Mouse (Mus musculus) heart, embryonic 14.5 days (tissue): ENCODE measurements around the gene Ccl3. TPM values are rescaled to one million over a fixed set of nuclear protein-coding genes. Genes with fewer than 3 reads are reported as not detected.

ENCODE experiments used
- ATAC-seq: fragments of 200-750 bp; cut with Nextera tagmentation; 2 replicates; pipeline ENCODE4 v1.8.0; 2017; ENCODE audit warnings: low read depth, moderate TSS enrichment; ENCODE audit not compliant: insufficient number of reproducible peaks, insufficient read depth, low FRiP score
- H3K27ac ChIP-seq, 2 experiments: fragments of 200-500 bp in 1 of 2; fragments of 300-500 bp in 1 of 2; sonication (generic) in 1 of 2; replicated peaks in 1 of 2; 2 replicates each; pipeline ENCODE4 v1.5.1; 2012 to 2014; ENCODE audit warnings: low read depth in 2 of 2, low read length in 2 of 2, control low read depth in 1 of 2, mild to moderate bottlenecking in 1 of 2, mixed read lengths in 1 of 2; ENCODE audit not compliant: control insufficient read depth in 1 of 2, insufficient read depth in 1 of 2
- H3K27me3 ChIP-seq: fragments of 300-500 bp; sonication (generic); 2 replicates; pipeline ENCODE4 v1.6.1; 2014; ENCODE audit warnings: mild to moderate bottlenecking, low read length, control low read depth; ENCODE audit not compliant: control insufficient read depth, insufficient read depth
- H3K36me3 ChIP-seq: fragments of 300-500 bp; sonication (generic); 2 replicates; pipeline ENCODE4 v1.6.1; 2014; ENCODE audit warnings: mild to moderate bottlenecking, control low read depth, low read length, mixed read lengths; ENCODE audit not compliant: control insufficient read depth, insufficient read depth
- H3K4me1 ChIP-seq, 2 experiments: fragments of 200-500 bp in 1 of 2; fragments of 300-500 bp in 1 of 2; sonication (generic) in 1 of 2; 2 replicates each; pipeline ENCODE4 v1.6.1; 2012 to 2014; ENCODE audit warnings: low read length in 2 of 2, control low read depth in 1 of 2, mixed read lengths in 1 of 2; ENCODE audit not compliant: control insufficient read depth in 2 of 2, insufficient read depth in 2 of 2
- H3K4me2 ChIP-seq: fragments of 300-500 bp; sonication (generic); 2 replicates; pipeline ENCODE4 v1.6.1; 2014; ENCODE audit warnings: mild to moderate bottlenecking, low read length
- H3K4me3 ChIP-seq, 2 experiments: fragments of 200-500 bp in 1 of 2; fragments of 300-500 bp in 1 of 2; sonication (generic) in 1 of 2; 2 replicates each; pipeline ENCODE4 v1.5.1; 2012 to 2014; ENCODE audit warnings: low read length in 2 of 2, mild to moderate bottlenecking in 2 of 2, control low read depth in 1 of 2, low read depth in 1 of 2, moderate library complexity in 1 of 2; ENCODE audit not compliant: control insufficient read depth in 1 of 2, insufficient read depth in 1 of 2
- H3K9ac ChIP-seq: fragments of 300-500 bp; sonication (generic); 2 replicates; pipeline ENCODE4 v1.6.1; 2014; ENCODE audit warnings: mild to moderate bottlenecking, low read length
- H3K9me3 ChIP-seq: fragments of 300-500 bp; sonication (generic); 2 replicates; pipeline ENCODE4 v1.6.1; 2016; ENCODE audit warnings: low read length, control low read depth; ENCODE audit not compliant: control insufficient read depth
- WGBS: fragments of 180-500 bp; shearing (Covaris S2); extraction: QIAGEN DNeasy Blood & Tissue Kit; methylation state at CpG from one replicate; pipeline ENCODE4 v1.1.7; 2014; 5-methylcytosine and 5-hydroxymethylcytosine counted together
- polyA plus RNA-seq: library from polyadenylated mRNA; unstranded; fragments of >200 nt; fragmentation: Nextera tagmentation; extraction: Ambion mirVana; gene quantifications from 2 replicates; pipeline ENCODE4 v1.2.1, GENCODE M21; 2014

Gene Ccl3
- polyA plus RNA-seq, 1 experiment from 2014 or later = 0.92 TPM

DNA sequence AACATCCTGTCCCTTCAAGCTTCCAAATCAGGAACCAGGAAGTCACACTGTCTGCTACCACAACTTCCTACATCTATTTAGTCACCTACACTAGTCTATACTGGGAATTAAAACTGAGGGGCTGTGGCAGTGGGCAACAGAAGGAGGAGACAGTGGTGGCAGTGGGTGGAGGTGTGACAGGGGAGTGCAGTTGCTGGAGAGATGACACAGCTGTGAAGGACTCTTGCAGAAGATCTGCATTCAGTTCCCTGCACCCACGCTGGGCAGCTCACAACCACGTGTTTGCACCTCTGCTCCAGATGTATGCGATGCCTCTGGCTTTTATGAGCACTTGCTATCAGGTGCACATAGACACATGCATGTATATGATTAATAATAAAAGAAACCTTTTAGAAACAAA, 8.4 kb upstream of the Ccl3 start:
- Histone ChIP-seq H3K9me3 (no peaks in the 10 kb centered on the region), H3K36me3 (no peaks in the 10 kb centered on the region), H3K4me3 (no peak overlapping the region), H3K4me1 (peaks cover 0 to 6% of the 10 kb centered on the region in 2 experiments; a peak in 2 of 4 replicates), H3K4me2 (no peak overlapping the region), H3K9ac (no peak overlapping the region), H3K27me3 (no peaks in the 10 kb centered on the region), H3K27ac (no peak overlapping the region)
- ATAC-seq = no peak
- WGBS = 69% methylated on average over 3 of the region's 3 CpGs

DNA sequence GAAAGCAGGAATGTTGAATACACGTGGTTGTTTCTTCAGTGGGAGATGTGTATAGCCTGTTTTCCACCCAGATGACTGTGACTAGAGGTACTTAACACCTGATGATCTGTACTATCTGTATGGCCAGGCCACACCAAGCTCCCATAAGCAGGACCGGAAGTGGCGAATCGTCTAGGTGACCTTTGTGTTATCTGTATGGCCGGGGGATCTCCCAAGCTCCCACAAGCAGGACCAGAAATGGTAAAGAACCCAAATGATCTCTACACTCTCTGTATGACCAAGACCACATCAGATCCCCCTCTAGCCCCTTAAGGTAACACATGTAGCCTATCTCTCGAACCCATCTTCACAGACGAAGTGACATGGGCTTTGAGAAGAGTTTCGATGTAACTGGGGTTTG, 5.5 kb upstream of the Ccl3 start:
- Histone ChIP-seq H3K4me3 (no peak overlapping the region), H3K27me3 (no peaks in the 10 kb centered on the region), H3K36me3 (no peaks in the 10 kb centered on the region), H3K4me2 (no peak overlapping the region), H3K27ac (no peak overlapping the region), H3K9ac (no peak overlapping the region), H3K4me1 (peaks cover 0 to 6% of the 10 kb centered on the region in 2 experiments; a peak in 2 of 4 replicates), H3K9me3 (no peaks in the 10 kb centered on the region)
- WGBS = 78% methylated on average over 8 of the region's 8 CpGs
- no peak for ATAC-seq

DNA sequence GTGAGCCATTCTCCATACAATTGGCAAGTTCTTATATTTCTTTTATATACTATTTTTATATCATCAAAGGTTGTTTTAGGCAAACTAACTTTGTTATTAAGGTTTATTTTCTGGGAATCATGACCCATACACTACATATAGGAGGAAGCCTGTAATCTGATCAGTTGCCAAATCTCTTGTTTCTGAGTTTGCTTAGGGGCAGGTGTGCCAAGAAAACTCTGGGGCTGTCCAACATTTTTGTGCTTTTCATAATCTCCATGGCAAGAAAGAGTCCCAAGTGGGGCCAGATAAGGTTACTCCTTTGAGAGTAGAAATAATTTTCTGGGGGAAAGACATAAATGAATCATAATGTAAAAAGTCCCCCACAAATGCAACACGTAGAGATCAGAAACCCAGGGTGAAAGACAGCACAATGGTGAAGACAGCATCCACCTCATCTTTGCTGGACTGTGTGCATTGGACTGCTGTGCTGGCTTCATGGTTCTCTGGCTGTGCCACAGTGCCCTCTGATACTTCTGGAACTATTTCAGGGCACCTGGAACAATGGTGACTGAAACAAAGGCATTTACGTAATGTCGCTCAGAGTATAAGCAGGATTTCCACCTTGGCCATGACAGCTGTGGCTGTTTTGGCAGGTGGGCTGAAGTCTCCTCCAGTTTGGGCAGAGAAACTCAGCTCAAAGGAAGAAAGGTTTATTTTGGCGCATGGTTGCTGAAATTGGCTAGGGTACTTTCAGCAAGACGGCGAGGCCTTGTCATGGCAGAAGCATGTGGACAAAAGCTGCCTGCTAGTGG, 2.6 kb downstream of the Ccl3 start:
- WGBS = 87% methylated on average over 6 of the region's 6 CpGs
- H3K4me3 ChIP-seq = no peak overlapping the region

DNA sequence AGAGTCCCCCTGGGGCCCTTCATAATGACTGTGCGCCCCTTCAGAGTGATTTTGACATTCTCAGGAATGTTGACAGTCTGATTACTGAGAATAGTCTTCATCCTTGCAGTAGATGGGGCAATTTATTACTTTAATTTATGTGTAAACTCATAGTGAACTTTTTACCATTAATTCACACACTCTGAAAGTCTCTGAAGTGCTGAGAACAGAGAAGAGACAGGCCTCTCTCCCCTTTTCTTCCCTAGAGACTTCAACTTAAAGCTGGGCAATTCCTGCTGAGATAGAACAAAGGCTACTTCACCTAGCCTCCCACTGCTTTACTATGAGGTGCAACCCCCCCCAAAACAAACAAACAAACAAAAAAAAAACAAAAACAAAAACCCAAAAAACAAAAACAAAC, 3.6 kb downstream of the Ccl3 start, which contains the start of gene Rpl9-ps1:
Gene Rpl9-ps1 (minus strand): TSS at position 101 of the 400 bp plus-strand sequence.
- 59% methylated on average over 1 of the region's 1 CpGs for WGBS
- no peaks in the 10 kb centered on the region for H3K27me3 ChIP-seq
- no peak within 1 kb of the TSS for H3K4me3 ChIP-seq
- H3K4me1 ChIP-seq = no peaks in the 10 kb centered on the region
- 0 out of 2 replicates have a peak, but pooled peaks cover 3% of the 10 kb centered on the region for H3K9me3 ChIP-seq
- no peak for ATAC-seq
- H3K36me3 ChIP-seq = no peaks in the 10 kb centered on the region
- H3K4me2 ChIP-seq = no peak within 1 kb of the TSS
- no peak within 1 kb of the TSS for H3K9ac ChIP-seq
- no peak within 1 kb of the TSS for H3K27ac ChIP-seq

More for the DNA sequence above, 2.6 kb downstream of the Ccl3 start:
- H3K27ac ChIP-seq = no peak overlapping the region
- H3K9ac ChIP-seq = no peak overlapping the region
- no peaks in the 10 kb centered on the region for H3K36me3 ChIP-seq
- H3K27me3 ChIP-seq = no peaks in the 10 kb centered on the region
- no peak overlapping the region for H3K4me2 ChIP-seq
- 0 out of 2 replicates have a peak, but pooled peaks cover 3% of the 10 kb centered on the region for H3K9me3 ChIP-seq
- ATAC-seq = no peak
- H3K4me1 ChIP-seq = no peaks in the 10 kb centered on the region

DNA sequence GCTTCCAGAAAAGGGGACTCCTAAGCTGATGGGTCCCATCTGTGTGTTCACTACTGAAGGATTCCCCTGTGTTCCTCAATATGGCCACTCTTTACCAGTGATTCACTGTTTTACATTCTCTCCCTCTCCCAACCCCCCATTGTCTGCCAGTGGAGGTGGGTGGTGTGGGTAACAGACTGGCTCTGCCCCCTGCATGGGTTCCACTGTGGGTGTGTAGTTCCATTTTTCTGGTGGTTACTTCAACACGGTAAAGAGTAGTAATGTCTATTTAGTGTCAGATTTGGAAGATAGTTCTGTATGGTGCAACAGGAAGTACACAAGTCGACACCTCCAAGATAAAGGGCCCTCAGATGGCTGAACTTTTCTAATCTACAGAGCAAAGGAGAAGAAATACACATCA, 7.9 kb downstream of the Ccl3 start:
- Histone ChIP-seq H3K9ac (no peak overlapping the region), H3K27me3 (no peaks in the 10 kb centered on the region), H3K4me3 (no peak overlapping the region), H3K27ac (no peak overlapping the region), H3K9me3 (0 out of 2 replicates have a peak, but pooled peaks cover 3% of the 10 kb centered on the region), H3K4me2 (no peak overlapping the region), H3K4me1 (peaks cover 0 to 2% of the 10 kb centered on the region in 2 experiments; a peak in 1 of 4 replicates), H3K36me3 (no peaks in the 10 kb centered on the region)
- WGBS = 55% methylated on average over 2 of the region's 2 CpGs
- no peak for ATAC-seq

DNA sequence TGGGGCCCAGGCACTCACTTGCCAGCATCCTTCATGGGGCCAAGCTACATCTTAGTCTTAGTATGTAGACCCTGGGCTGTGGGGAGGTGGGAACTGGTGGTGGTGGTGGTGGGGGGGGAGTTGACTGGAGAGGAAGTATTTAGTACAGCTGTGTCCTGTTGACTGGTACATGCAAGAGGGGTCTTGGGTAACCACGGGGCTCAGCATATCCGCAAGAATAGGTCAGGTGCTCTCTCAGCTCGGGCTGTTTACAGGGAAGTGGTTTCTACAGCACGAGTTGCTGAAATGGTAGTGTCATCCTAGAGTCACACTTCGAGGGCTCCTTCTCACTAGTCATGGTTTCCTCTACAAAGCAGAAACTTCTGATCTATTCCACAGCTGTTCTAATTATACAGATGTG, 9.0 kb downstream of the Ccl3 start:
- no peaks in the 10 kb centered on the region for H3K36me3 ChIP-seq
- no peak overlapping the region for H3K9ac ChIP-seq
- peaks cover 0 to 2% of the 10 kb centered on the region in 2 experiments; a peak in 1 of 4 replicates for H3K4me1 ChIP-seq
- 73% methylated on average over 5 of the region's 5 CpGs for WGBS
- H3K4me2 ChIP-seq = no peak overlapping the region
- no peaks in the 10 kb centered on the region for H3K27me3 ChIP-seq
- H3K9me3 ChIP-seq = no peaks in the 10 kb centered on the region
- H3K27ac ChIP-seq = no peak overlapping the region
- no peak for ATAC-seq
- H3K4me3 ChIP-seq = no peak overlapping the region

DNA sequence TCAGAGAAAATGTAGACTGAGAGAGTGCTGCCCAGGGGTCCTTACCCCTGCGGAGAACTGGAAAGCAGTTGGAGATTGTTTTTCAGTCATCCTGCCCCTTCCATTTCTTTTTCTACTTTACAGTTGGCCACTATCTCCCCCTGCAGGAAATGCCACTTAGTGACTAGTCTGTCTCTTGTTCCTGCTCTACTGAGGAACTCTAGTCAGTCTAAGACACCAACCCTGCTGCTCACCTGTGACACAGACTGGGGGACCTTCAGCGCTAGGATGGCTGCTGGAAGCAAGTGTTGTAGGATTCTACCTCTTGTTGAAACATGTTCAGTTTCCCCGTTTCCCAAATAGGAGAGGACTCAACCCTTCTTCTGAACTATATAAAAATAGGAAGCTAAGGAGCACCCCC, 9.6 kb downstream of the Ccl3 start:
- H3K27ac ChIP-seq = no peak overlapping the region
- no peaks in the 10 kb centered on the region for H3K9me3 ChIP-seq
- no peak overlapping the region for H3K9ac ChIP-seq
- WGBS = 61% methylated on average over 3 of the region's 3 CpGs
- no peak overlapping the region for H3K4me3 ChIP-seq
- H3K27me3 ChIP-seq = no peaks in the 10 kb centered on the region
- H3K4me1 ChIP-seq = peaks cover 0 to 2% of the 10 kb centered on the region in 2 experiments; a peak in 1 of 4 replicates
- no peaks in the 10 kb centered on the region for H3K36me3 ChIP-seq
- H3K4me2 ChIP-seq = no peak overlapping the region
- no peak for ATAC-seq
